Mouse (Mus musculus) neural tube, embryonic 14.5 days (tissue): ENCODE data around the gene Adam1a. TPM values are rescaled to one million over a fixed set of nuclear protein-coding genes. Genes with fewer than 3 reads are reported as not detected.

Experiments
- ATAC-seq: fragments of 200-750 bp; cut with Nextera tagmentation; 2 replicates; pipeline ENCODE4 v1.8.0; 2017; ENCODE audit warnings: low read depth, mild to moderate bottlenecking, moderate TSS enrichment, moderate library complexity
- H3K27ac ChIP-seq: fragments of 300-500 bp; sonication (generic); 2 replicates; pipeline ENCODE4 v1.5.1; 2014; ENCODE audit warnings: low read depth, mild to moderate bottlenecking, control low read depth, low read length, moderate library complexity, mixed read lengths
- H3K27me3 ChIP-seq: fragments of 300-500 bp; sonication (generic); 2 replicates; pipeline ENCODE4 v1.6.1; 2014; ENCODE audit warnings: low read length; ENCODE audit not compliant: control insufficient read depth, insufficient read depth
- H3K36me3 ChIP-seq: fragments of 300-500 bp; sonication (generic); 2 replicates; pipeline ENCODE4 v1.6.1; 2014; ENCODE audit warnings: low read length, mixed read lengths; ENCODE audit not compliant: control insufficient read depth, insufficient read depth
- H3K4me1 ChIP-seq: fragments of 300-500 bp; sonication (generic); 2 replicates; pipeline ENCODE4 v1.6.1; 2014; ENCODE audit warnings: low read length; ENCODE audit not compliant: control insufficient read depth, insufficient read depth
- H3K4me2 ChIP-seq: fragments of 300-500 bp; sonication (generic); 2 replicates; pipeline ENCODE4 v1.6.1; 2014; ENCODE audit warnings: mild to moderate bottlenecking, low read depth, low read length, control low read depth
- H3K4me3 ChIP-seq: fragments of 300-500 bp; sonication (generic); 2 replicates; pipeline ENCODE4 v1.5.1; 2014; ENCODE audit warnings: low read depth, low read length, control low read depth, mixed read lengths
- H3K9ac ChIP-seq: fragments of 300-500 bp; sonication (generic); replicated peaks from 2 replicates; pipeline ENCODE4 v1.6.1; 2014; ENCODE audit warnings: low read depth, mild to moderate bottlenecking, control low read depth, low read length, mixed read lengths
- H3K9me3 ChIP-seq: fragments of 300-500 bp; sonication (generic); 2 replicates; pipeline ENCODE4 v1.6.1; 2016; ENCODE audit warnings: low read length; ENCODE audit not compliant: control insufficient read depth
- WGBS: fragments of 180-500 bp; shearing (Covaris S2); extraction: QIAGEN DNeasy Blood & Tissue Kit; methylation state at CpG from one replicate; pipeline ENCODE4 v1.1.7; 2014; 5-methylcytosine and 5-hydroxymethylcytosine counted together
- polyA plus RNA-seq: library from polyadenylated mRNA; unstranded; fragments of >200 nt; fragmentation: Nextera tagmentation; extraction: Ambion mirVana; gene quantifications from 2 replicates; pipeline ENCODE4 v1.2.1, GENCODE M21; 2014

Gene Adam1a
- polyA plus RNA-seq, 1 experiment from 2014 or later = 6.8 TPM

- no peak overlapping the region for H3K4me2 ChIP-seq
- no peak overlapping the region for H3K27ac ChIP-seq
- H3K36me3 ChIP-seq = no peaks in the 10 kb centered on the region
- no peaks in the 10 kb centered on the region for H3K27me3 ChIP-seq
- WGBS = 76% methylated on average over 6 of the region's 6 CpGs
- H3K9ac ChIP-seq = no peak overlapping the region
- ATAC-seq = no peak
- no peaks in the 10 kb centered on the region for H3K9me3 ChIP-seq
- no peaks in the 10 kb centered on the region; the same call in 1 of the 2 replicates for H3K4me1 ChIP-seq
- H3K4me3 ChIP-seq = no peak overlapping the region
These were observed 41.2 kb upstream of the Adam1a start for GRCm38 (mm10) chr5:121586400-121587039.

GRCm38 (mm10) chr5:121585699-121586098, 40.4 kb upstream of the Adam1a start:
- no peaks in the 10 kb centered on the region for H3K36me3 ChIP-seq
- H3K27ac ChIP-seq = no peak overlapping the region
- no peak for ATAC-seq
- no peaks in the 10 kb centered on the region for H3K27me3 ChIP-seq
- no peaks in the 10 kb centered on the region; the same call in 1 of the 2 replicates for H3K4me1 ChIP-seq
- 81% methylated on average over 5 of the region's 5 CpGs for WGBS
- H3K4me3 ChIP-seq = no peak overlapping the region
- H3K9ac ChIP-seq = no peak overlapping the region
- no peak overlapping the region for H3K4me2 ChIP-seq
- no peaks in the 10 kb centered on the region for H3K9me3 ChIP-seq

- WGBS = 93% methylated on average over 10 of the region's 10 CpGs
- no peak overlapping the region for H3K9ac ChIP-seq
- no peak for ATAC-seq
These were observed 39.7 kb upstream of the Adam1a start for GRCm38 (mm10) chr5:121585005-121585404.

GRCm38 (mm10) chr5:121583765-121584501, 38.7 kb upstream of the Adam1a start:
- Histone ChIP-seq H3K27ac (no peak overlapping the region), H3K27me3 (no peaks in the 10 kb centered on the region), H3K4me2 (no peak overlapping the region), H3K4me1 (no peaks in the 10 kb centered on the region; the same call in 1 of the 2 replicates), H3K36me3 (peaks cover 10% of the 10 kb centered on the region; the same call in 1 of the 2 replicates), H3K9ac (no peak overlapping the region), H3K4me3 (no peak overlapping the region), H3K9me3 (no peaks in the 10 kb centered on the region)
- ATAC-seq = no peak
- 58% methylated on average over 12 of the region's 12 CpGs for WGBS

More at GRCm38 (mm10) chr5:121585005-121585404, 39.7 kb upstream of the Adam1a start:
- H3K4me1 ChIP-seq = no peaks in the 10 kb centered on the region; the same call in 1 of the 2 replicates
- no peak overlapping the region for H3K27ac ChIP-seq
- 0 out of 2 replicates have a peak, but pooled peaks cover 1% of the 10 kb centered on the region for H3K36me3 ChIP-seq
- no peaks in the 10 kb centered on the region for H3K9me3 ChIP-seq
- no peak overlapping the region for H3K4me3 ChIP-seq
- no peaks in the 10 kb centered on the region for H3K27me3 ChIP-seq
- H3K4me2 ChIP-seq = no peak overlapping the region

GRCm38 (mm10) chr5:121581945-121582344, 36.7 kb upstream of the Adam1a start:
- no peaks in the 10 kb centered on the region; the same call in 1 of the 2 replicates for H3K4me1 ChIP-seq
- H3K4me3 ChIP-seq = no peak overlapping the region
- H3K27me3 ChIP-seq = no peaks in the 10 kb centered on the region
- H3K27ac ChIP-seq = no peak overlapping the region
- no peak for ATAC-seq
- WGBS = 93% methylated on average over 8 of the region's 8 CpGs
- H3K4me2 ChIP-seq = no peak overlapping the region
- H3K36me3 ChIP-seq = peaks cover 10% of the 10 kb centered on the region; the same call in 1 of the 2 replicates
- H3K9ac ChIP-seq = no peak overlapping the region
- H3K9me3 ChIP-seq = no peaks in the 10 kb centered on the region

- 90% methylated on average over 11 of the region's 11 CpGs for WGBS
- no peaks in the 10 kb centered on the region for H3K9me3 ChIP-seq
- no peaks in the 10 kb centered on the region for H3K4me1 ChIP-seq
- H3K27me3 ChIP-seq = no peaks in the 10 kb centered on the region
- ATAC-seq = no peak
- no peak overlapping the region for H3K4me3 ChIP-seq
- peaks cover 23% of the 10 kb centered on the region for H3K36me3 ChIP-seq
- H3K4me2 ChIP-seq = no peak overlapping the region
- no peak overlapping the region for H3K27ac ChIP-seq
- no peak overlapping the region for H3K9ac ChIP-seq
These were observed 31.7 kb upstream of the Adam1a start for GRCm38 (mm10) chr5:121576927-121577488.

GRCm38 (mm10) chr5:121575867-121576266, 30.6 kb upstream of the Adam1a start:
- no peak for ATAC-seq
- no peak overlapping the region for H3K4me2 ChIP-seq
- H3K9me3 ChIP-seq = no peaks in the 10 kb centered on the region
- no peak overlapping the region for H3K27ac ChIP-seq
- 93% methylated on average over 11 of the region's 11 CpGs for WGBS
- H3K4me3 ChIP-seq = no peak overlapping the region
- H3K27me3 ChIP-seq = no peaks in the 10 kb centered on the region
- no peaks in the 10 kb centered on the region for H3K4me1 ChIP-seq
- H3K36me3 ChIP-seq = peaks cover 26% of the 10 kb centered on the region
- no peak overlapping the region for H3K9ac ChIP-seq

- H3K36me3 ChIP-seq = peaks cover 16% of the 10 kb centered on the region
- no peaks in the 10 kb centered on the region for H3K9me3 ChIP-seq
- H3K4me2 ChIP-seq = no peak overlapping the region
- H3K9ac ChIP-seq = no peak overlapping the region
- H3K27ac ChIP-seq = no peak overlapping the region
- H3K27me3 ChIP-seq = no peaks in the 10 kb centered on the region
- H3K4me1 ChIP-seq = no peaks in the 10 kb centered on the region
- no peak overlapping the region for H3K4me3 ChIP-seq
- no peak for ATAC-seq
- 94% methylated on average over 13 of the region's 13 CpGs for WGBS
These were observed 28.9 kb upstream of the Adam1a start for GRCm38 (mm10) chr5:121574145-121574544.

GRCm38 (mm10) chr5:121570787-121571186, 25.5 kb upstream of the Adam1a start:
- Histone ChIP-seq H3K4me2 (no peak overlapping the region), H3K4me1 (no peaks in the 10 kb centered on the region), H3K9ac (no peak overlapping the region), H3K27me3 (no peaks in the 10 kb centered on the region), H3K9me3 (no peaks in the 10 kb centered on the region), H3K36me3 (peaks cover 16% of the 10 kb centered on the region), H3K4me3 (no peak overlapping the region), H3K27ac (no peak overlapping the region)
- WGBS = 77% methylated on average over 1 of the region's 1 CpGs
- no peak for ATAC-seq
